Mouse (Mus musculus) erythroblast, adult 5-6 weeks (primary cell): ENCODE measurements around the gene Tcf7l2. TPM values are rescaled to one million over a fixed set of nuclear protein-coding genes. Genes with fewer than 3 reads are reported as not detected.

ENCODE experiments used
- ATAC-seq: replicated peaks from 2 replicates; pipeline ENCODE4 v1.8.0; 2016; ENCODE audit warnings: moderate number of reproducible peaks, mild to moderate bottlenecking, moderate TSS enrichment, inconsistent platforms; ENCODE audit not compliant: poor library complexity, low FRiP score, severe bottlenecking
- total RNA-seq, 2 experiments: library from RNA; stranded (forward) in 1 of 2; stranded (reverse) in 1 of 2; fragments of 150-400 nt in 1 of 2; fragments of 200-764, 138-1000 nt in 1 of 2; gene quantifications; 2 replicates each; pipeline versions ENCODE4 v1.2.3 to v1.2.4; 2015 to 2017; ENCODE audit warnings: low replicate concordance in 2 of 2

Gene Tcf7l2
- total RNA-seq, 2 experiments from 2014 or later = 0.68 to 3.5 TPM

- no peak for ATAC-seq
These were observed 228.4 kb downstream of the Tcf7l2 start for GRCm38 (mm10) chr19:55969929-55970531.

GRCm38 (mm10) chr19:55976073-55976472 lies 234.5 kb downstream of the Tcf7l2 start:
- ATAC-seq = no peak
